Mouse (Mus musculus): ENCODE results near the gene Nktr. TPM values are rescaled to one million over a fixed set of nuclear protein-coding genes. Genes with fewer than 3 reads are reported as not detected.

The Nktr gene
- polyA plus RNA-seq (2014; fragmentation: Illumina TruSeq; extraction: RNeasy Lipid Tissue Mini Kit (QIAGEN cat#74804); ENCODE audit: low read depth, low replicate concordance), result 41.3 TPM

DNA sequence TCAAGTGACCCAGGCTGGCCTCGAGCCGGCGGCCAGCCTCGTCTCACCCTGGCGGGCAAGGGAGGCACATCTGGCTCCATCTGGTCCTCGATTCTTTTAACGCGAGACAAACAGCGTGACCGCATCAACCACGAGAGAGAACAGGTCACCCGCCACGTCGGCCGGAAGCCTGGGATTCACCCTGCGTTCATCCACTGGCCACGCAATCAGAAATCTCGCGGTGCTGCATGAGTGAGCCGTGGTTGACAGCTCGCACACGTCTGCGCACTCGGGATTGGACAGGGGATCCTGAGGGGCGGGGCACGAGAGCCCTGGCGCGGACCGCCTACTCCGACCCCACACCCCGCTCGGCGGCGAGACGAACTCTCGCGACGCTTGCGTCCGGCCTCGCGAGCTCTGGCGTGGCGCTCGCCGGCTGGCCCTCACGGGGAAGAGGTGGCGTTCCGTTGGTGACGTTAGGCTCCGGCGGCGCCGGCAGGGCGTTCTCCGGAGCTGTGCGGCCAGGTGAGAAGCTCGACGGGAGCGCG lies at the start of gene Nktr:
Gene Nktr, plus strand, starts transcription at position 378 of the 527 bp plus-strand sequence.

GRCm38 (mm10) chr9:121704646-121705625 lies 14.0 kb upstream of the Nktr start, which contains the start of gene Sec22c:
Gene Sec22c, minus strand, starts transcription at chr9:121705490.

DNA sequence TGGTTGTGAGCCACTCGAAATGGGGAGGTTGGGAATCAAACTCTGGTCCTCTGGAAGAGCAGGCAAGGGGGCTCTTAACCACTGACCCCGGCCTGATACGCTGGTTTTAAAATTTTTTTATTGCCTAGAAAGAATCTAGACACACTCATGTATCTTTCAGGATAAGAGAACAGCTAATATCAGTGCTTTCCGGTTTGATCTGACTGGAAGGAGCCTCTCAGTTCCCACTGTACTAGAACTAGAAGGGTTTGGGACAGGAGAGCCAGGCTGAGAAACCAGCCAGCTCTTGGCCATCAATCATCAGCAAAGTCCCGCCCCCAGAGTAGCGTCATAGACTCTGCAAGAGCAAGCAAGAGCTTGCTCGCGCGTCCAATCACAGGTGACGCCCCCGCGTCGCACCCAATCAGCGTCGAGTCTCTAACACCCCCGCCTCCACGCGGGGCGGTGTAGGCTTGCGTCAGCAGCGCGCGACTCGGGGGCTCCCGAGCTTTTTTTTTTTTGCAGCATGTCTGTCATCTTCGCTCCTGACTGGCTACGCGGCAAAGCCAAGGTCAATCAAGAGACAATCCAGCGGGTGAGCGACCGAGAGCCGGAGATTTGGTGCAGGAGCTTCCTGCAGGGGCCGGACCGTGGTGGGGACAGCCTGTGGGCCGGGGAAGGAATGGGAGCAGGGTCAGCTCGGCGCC lies 8.9 kb upstream of the Nktr start, which contains the start of gene Ss18l2:
Gene Ss18l2, plus strand, starts transcription at position 432 of the 686 bp plus-strand sequence.

DNA sequence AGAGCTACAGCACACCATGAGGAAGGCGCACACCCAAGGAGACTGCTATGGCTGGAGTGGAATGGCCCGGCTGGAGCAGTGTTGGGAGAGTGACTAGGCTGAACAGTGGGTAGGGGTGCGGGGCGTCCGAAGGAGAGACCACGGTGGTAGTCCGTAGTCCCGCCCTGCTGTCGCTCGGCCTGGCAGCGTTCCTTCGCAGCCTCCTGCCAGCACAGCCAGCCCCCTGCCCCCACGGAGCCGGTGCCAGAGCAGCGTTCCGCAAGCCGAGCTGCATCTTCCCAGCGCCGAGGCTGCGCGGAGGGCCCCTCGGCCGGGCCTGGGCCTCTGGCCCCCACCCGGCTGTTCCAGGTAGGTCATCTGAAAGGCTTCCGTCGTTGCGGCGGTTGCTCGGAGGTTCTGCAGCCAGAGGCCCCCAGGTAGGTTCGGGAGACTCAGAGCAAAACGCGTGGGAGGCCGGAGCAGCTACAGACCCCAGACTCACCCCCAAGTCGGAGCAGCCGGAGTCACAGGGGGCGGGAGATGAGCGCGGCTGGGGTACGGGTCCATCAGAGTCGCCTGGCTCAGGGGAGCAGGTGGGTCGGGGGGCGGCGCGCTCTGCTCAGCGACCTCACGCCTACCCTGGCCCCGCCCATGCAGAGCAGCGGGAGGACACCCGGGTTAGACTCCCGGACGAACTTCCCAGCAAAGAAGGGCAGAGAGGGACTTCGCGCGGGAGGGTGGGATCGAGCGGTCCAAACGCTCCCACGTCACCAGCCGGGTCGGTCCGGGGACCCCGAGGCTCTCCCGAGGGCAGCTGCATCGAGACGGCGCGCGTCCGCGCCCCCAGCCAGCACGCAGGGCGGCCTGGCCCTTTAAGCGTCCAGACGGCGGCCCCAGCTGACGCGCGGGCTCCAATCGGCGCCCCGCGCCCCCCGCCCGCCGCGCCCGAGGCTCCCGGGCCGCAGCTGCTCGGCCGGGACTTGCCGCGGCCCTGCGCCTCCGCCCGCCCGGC lies 40.4 kb downstream of the Nktr start, which contains the start of gene Zfp651:
Gene Zfp651, plus strand, starts transcription at position 240 of the 991 bp plus-strand sequence.

DNA sequence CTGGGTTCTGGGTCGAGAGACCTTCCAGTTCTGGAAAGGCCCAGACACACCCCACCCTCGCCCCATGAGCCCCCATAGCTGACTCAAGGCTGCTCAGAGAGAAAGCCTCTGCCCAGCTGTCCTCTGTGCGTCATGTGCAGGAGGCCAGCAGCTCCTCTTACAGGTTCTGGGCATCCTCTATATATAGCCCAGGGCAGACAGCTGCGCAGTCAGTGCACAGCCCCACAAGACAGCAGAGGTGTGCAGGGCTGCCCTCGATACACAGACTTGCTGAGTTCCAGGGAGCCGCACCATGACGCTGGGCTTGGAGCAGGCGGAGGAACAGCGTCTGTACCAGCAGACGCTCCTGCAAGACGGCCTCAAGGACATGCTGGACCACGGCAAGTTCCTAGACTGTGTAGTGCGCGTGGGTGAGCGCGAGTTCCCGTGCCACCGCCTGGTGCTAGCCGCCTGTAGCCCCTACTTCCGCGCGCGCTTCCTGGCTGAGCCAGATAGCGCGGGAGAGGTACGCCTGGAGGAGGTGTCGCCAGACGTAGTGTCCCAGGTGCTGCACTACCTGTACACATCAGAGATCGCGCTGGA lies 58.6 kb downstream of the Nktr start, which contains the start of gene Klhl40:
Gene Klhl40, plus strand, starts transcription at position 124 of the 582 bp plus-strand sequence.

GRCm38 (mm10) chr9:121791757-121792521 lies 73.0 kb downstream of the Nktr start, which contains the start of gene Hhatl:
Gene Hhatl, minus strand, starts transcription at chr9:121792507.

Other genes starting within 250 kb of the Nktr start
- gene Cck, start 223.5 kb upstream of the Nktr start, polyA plus RNA-seq (2014; fragmentation: Illumina TruSeq; extraction: RNeasy Lipid Tissue Mini Kit (QIAGEN cat#74804); ENCODE audit: low read depth, low replicate concordance), result not detected
- not detected for gene Lyzl4, start 77.1 kb upstream of the Nktr start, polyA plus RNA-seq (2014; fragmentation: Illumina TruSeq; extraction: RNeasy Lipid Tissue Mini Kit (QIAGEN cat#74804); ENCODE audit: low read depth, low replicate concordance)
- gene Vipr1, start 76.5 kb upstream of the Nktr start, polyA plus RNA-seq (2014; fragmentation: Illumina TruSeq; extraction: RNeasy Lipid Tissue Mini Kit (QIAGEN cat#74804); ENCODE audit: low read depth, low replicate concordance), result 0.29 TPM
- 5.1 TPM for gene Sec22c, start 13.7 kb upstream of the Nktr start, polyA plus RNA-seq (2014; fragmentation: Illumina TruSeq; extraction: RNeasy Lipid Tissue Mini Kit (QIAGEN cat#74804); ENCODE audit: low read depth, low replicate concordance)
- 186 TPM for gene Ss18l2, start 8.8 kb upstream of the Nktr start, polyA plus RNA-seq (2014; fragmentation: Illumina TruSeq; extraction: RNeasy Lipid Tissue Mini Kit (QIAGEN cat#74804); ENCODE audit: low read depth, low replicate concordance)
- 83.0 TPM for gene Zfp651, start 40.2 kb downstream of the Nktr start, polyA plus RNA-seq (2014; fragmentation: Illumina TruSeq; extraction: RNeasy Lipid Tissue Mini Kit (QIAGEN cat#74804); ENCODE audit: low read depth, low replicate concordance)
- gene Klhl40, start 58.4 kb downstream of the Nktr start, polyA plus RNA-seq (2014; fragmentation: Illumina TruSeq; extraction: RNeasy Lipid Tissue Mini Kit (QIAGEN cat#74804); ENCODE audit: low read depth, low replicate concordance), result 19.7 TPM
- gene Hhatl, start 73.3 kb downstream of the Nktr start, polyA plus RNA-seq (2014; fragmentation: Illumina TruSeq; extraction: RNeasy Lipid Tissue Mini Kit (QIAGEN cat#74804); ENCODE audit: low read depth, low replicate concordance), result 107 TPM
- not detected for gene Ccdc13, start 120.3 kb downstream of the Nktr start, polyA plus RNA-seq (2014; fragmentation: Illumina TruSeq; extraction: RNeasy Lipid Tissue Mini Kit (QIAGEN cat#74804); ENCODE audit: low read depth, low replicate concordance)
- 215 TPM for gene Higd1a, start 139.2 kb downstream of the Nktr start, polyA plus RNA-seq (2014; fragmentation: Illumina TruSeq; extraction: RNeasy Lipid Tissue Mini Kit (QIAGEN cat#74804); ENCODE audit: low read depth, low replicate concordance)
- gene Ackr2, start 179.2 kb downstream of the Nktr start, polyA plus RNA-seq (2014; fragmentation: Illumina TruSeq; extraction: RNeasy Lipid Tissue Mini Kit (QIAGEN cat#74804); ENCODE audit: low read depth, low replicate concordance), result 1.5 TPM
- gene Cyp8b1, start 197.1 kb downstream of the Nktr start, polyA plus RNA-seq (2014; fragmentation: Illumina TruSeq; extraction: RNeasy Lipid Tissue Mini Kit (QIAGEN cat#74804); ENCODE audit: low read depth, low replicate concordance), result not detected
- 0.97 TPM for gene Fam198a, start 231.8 kb downstream of the Nktr start, polyA plus RNA-seq (2014; fragmentation: Illumina TruSeq; extraction: RNeasy Lipid Tissue Mini Kit (QIAGEN cat#74804); ENCODE audit: low read depth, low replicate concordance)

Measured in heart, adult 10 weeks (tissue).